Mouse (Mus musculus) liver, embryonic 11.5 days (tissue): ENCODE data around the gene F2. TPM values are rescaled to one million over a fixed set of nuclear protein-coding genes. Genes with fewer than 3 reads are reported as not detected.

Source experiments
- ATAC-seq: fragments of 200-750 bp; cut with Nextera tagmentation; replicated peaks from 2 replicates; pipeline ENCODE4 v1.8.0; 2017; ENCODE audit warnings: moderate number of reproducible peaks, mild to moderate bottlenecking, moderate TSS enrichment, moderate library complexity; ENCODE audit not compliant: low FRiP score
- DNase-seq: peaks from one replicate; pipeline ENCODE4 v3.0.0-alpha.2; 2017; ENCODE audit warnings: low spot score
- H3K27ac ChIP-seq: fragments of 300-500 bp; sonication (generic); 2 replicates; pipeline ENCODE4 v1.5.1; 2014; ENCODE audit warnings: mild to moderate bottlenecking, low read depth, low read length, control low read depth
- H3K27me3 ChIP-seq: fragments of 300-500 bp; sonication (generic); replicated peaks from 2 replicates; pipeline ENCODE4 v1.6.1; 2014; ENCODE audit warnings: low read length, mixed read lengths; ENCODE audit not compliant: control insufficient read depth, insufficient read depth
- H3K36me3 ChIP-seq: fragments of 300-500 bp; sonication (generic); 2 replicates; pipeline ENCODE4 v1.6.1; 2014; ENCODE audit warnings: mild to moderate bottlenecking, low read length, moderate library complexity, mixed read lengths; ENCODE audit not compliant: control insufficient read depth, insufficient read depth
- H3K4me1 ChIP-seq: fragments of 300-500 bp; sonication (generic); replicated peaks from 2 replicates; pipeline ENCODE4 v1.6.1; 2014; ENCODE audit warnings: low read length, mixed read lengths; ENCODE audit not compliant: control insufficient read depth, insufficient read depth
- H3K4me2 ChIP-seq: fragments of 300-500 bp; sonication (generic); 2 replicates; pipeline ENCODE4 v1.6.1; 2014; ENCODE audit warnings: mild to moderate bottlenecking, control low read depth, moderate library complexity
- H3K4me3 ChIP-seq: fragments of 300-500 bp; sonication (generic); 2 replicates; pipeline ENCODE4 v1.5.1; 2014; ENCODE audit warnings: low read depth, low read length, control low read depth
- H3K9ac ChIP-seq: fragments of 300-500 bp; sonication (generic); 2 replicates; pipeline ENCODE4 v1.6.1; 2014; ENCODE audit warnings: low read depth, low read length, control low read depth
- H3K9me3 ChIP-seq: fragments of 300-500 bp; sonication (generic); 2 replicates; pipeline ENCODE4 v1.6.1; 2016; ENCODE audit warnings: low read length, inconsistent platforms, mixed read lengths; ENCODE audit not compliant: control insufficient read depth
- WGBS: fragments of 180-500 bp; shearing (Covaris S2); extraction: QIAGEN DNeasy Blood & Tissue Kit; methylation state at CpG from one replicate; pipeline ENCODE4 v1.1.7; 2014; 5-methylcytosine and 5-hydroxymethylcytosine counted together
- polyA plus RNA-seq: library from polyadenylated mRNA; unstranded; fragments of >200 nt; fragmentation: Nextera tagmentation; extraction: Ambion mirVana; gene quantifications from 2 replicates; pipeline ENCODE4 v1.2.1, GENCODE M21; 2014

Gene F2
- polyA plus RNA-seq, 1 experiment from 2014 or later: 124 TPM

GRCm38 (mm10) chr2:91586242-91586641 lies 50.0 kb downstream of the F2 start:
- Histone ChIP-seq H3K27ac (no peak overlapping the region), H3K9me3 (no peaks in the 10 kb centered on the region), H3K27me3 (no peaks in the 10 kb centered on the region), H3K4me1 (no peaks in the 10 kb centered on the region), H3K4me3 (no peak overlapping the region), H3K9ac (no peak overlapping the region), H3K36me3 (peaks cover 28% of the 10 kb centered on the region), H3K4me2 (no peak overlapping the region)
- 91% methylated on average over 1 of the region's 1 CpGs for WGBS
- ATAC-seq: no peak
- DNase-seq: no peak

- Histone ChIP-seq H3K27ac (no peak overlapping the region), H3K4me2 (no peak overlapping the region), H3K27me3 (no peaks in the 10 kb centered on the region), H3K4me1 (no peaks in the 10 kb centered on the region), H3K9me3 (no peaks in the 10 kb centered on the region), H3K4me3 (no peak overlapping the region), H3K36me3 (peaks cover 25% of the 10 kb centered on the region), H3K9ac (no peak overlapping the region)
- 96% methylated on average over 1 of the region's 1 CpGs for WGBS
- DNase-seq (no peak), ATAC-seq (no peak)
Measured at GRCm38 (mm10) chr2:91580894-91581293, 55.3 kb downstream of the F2 start.

Other genes starting within 250 kb of the F2 start
- 23.7 and 24.8 TPM in 2 replicates for gene 1110051M20Rik, start 191.7 kb downstream of the F2 start, polyA plus RNA-seq
- gene Lrp4, start 178.9 kb downstream of the F2 start, polyA plus RNA-seq: 1.7 and 1.9 TPM in 2 replicates
- gene Ckap5, start 109.7 kb downstream of the F2 start, polyA plus RNA-seq: 49.4 and 65.0 TPM in 2 replicates
- gene Zfp408, start 13.4 kb upstream of the F2 start, polyA plus RNA-seq: 5.1 and 5.4 TPM in 2 replicates
- gene Arhgap1, start 13.4 kb upstream of the F2 start, polyA plus RNA-seq: 99.2 and 100 TPM in 2 replicates
- 23.0 and 23.3 TPM in 2 replicates for gene Atg13, start 74.2 kb upstream of the F2 start, polyA plus RNA-seq
- 16.3 TPM in 2 replicates for gene Harbi1, start 74.4 kb upstream of the F2 start, polyA plus RNA-seq
- gene Ambra1, start 93.7 kb upstream of the F2 start, polyA plus RNA-seq: 13.0 and 14.0 TPM in 2 replicates